Mouse (Mus musculus): ENCODE results near the gene Cald1. TPM values are rescaled to one million over a fixed set of nuclear protein-coding genes. Genes with fewer than 3 reads are reported as not detected.

The Cald1 gene
- polyA plus RNA-seq, 1 experiment from 2014 or later: 155 TPM

GRCm38 (mm10) chr6:34805582-34805981 is 207.3 kb downstream of the Cald1 start:
- DNase-seq (ENCODE audit: low spot score) (no peak), ATAC-seq (ENCODE audit: insufficient number of reproducible peaks, low FRiP score, low TSS enrichment, low read depth) (no peak)
- H3K9ac ChIP-seq (ENCODE audit: low read length): no peak overlapping the region
- H3K9me3 ChIP-seq (ENCODE audit: control insufficient read depth, low read length): no peaks in the 10 kb centered on the region
- H3K4me2 ChIP-seq (ENCODE audit: low read depth, severe bottlenecking): no peak overlapping the region
- no peaks in the 10 kb centered on the region for H3K4me1 ChIP-seq (ENCODE audit: control insufficient read depth, insufficient read depth, low read length)
- no peaks in the 10 kb centered on the region for H3K27me3 ChIP-seq (ENCODE audit: control insufficient read depth, insufficient read depth, low read length)
- H3K36me3 ChIP-seq (ENCODE audit: control insufficient read depth, insufficient read depth, low read length): no peaks in the 10 kb centered on the region
- H3K27ac ChIP-seq (replicated peaks; ENCODE audit: low read depth, low read length): no peak overlapping the region
- 89% methylated on average over 2 of the region's 2 CpGs for WGBS
- H3K4me3 ChIP-seq (ENCODE audit: low read depth, low read length): no peak overlapping the region

- H3K36me3 ChIP-seq (ENCODE audit: control insufficient read depth, insufficient read depth, low read length): no peaks in the 10 kb centered on the region
- 93% methylated on average over 4 of the region's 4 CpGs for WGBS
- ATAC-seq (ENCODE audit: insufficient number of reproducible peaks, low FRiP score, low TSS enrichment, low read depth): no peak
These were observed 212.4 kb downstream of the Cald1 start for GRCm38 (mm10) chr6:34810651-34811050.

DNA sequence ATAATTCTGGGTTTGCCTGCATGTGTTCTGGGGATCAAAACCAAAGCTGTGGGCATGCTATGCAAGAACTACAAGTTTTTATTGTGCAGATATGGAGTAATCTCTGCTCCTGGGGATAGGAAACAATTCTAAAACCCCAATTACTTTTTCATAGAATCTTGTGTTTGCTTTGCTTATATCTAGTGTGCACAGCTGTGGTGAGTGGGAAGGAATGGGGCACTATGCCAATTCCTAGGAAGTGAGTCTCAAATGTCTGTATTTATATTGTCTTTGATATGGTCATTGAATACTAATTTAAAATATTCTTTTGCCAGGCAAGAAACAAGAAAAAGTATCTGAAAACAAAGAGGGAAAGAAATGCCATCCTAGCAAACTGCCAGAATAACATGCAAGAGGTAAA is 226.1 kb downstream of the Cald1 start:
- Histone ChIP-seq H3K4me1 (ENCODE audit: control insufficient read depth, insufficient read depth, low read length) (no peaks in the 10 kb centered on the region), H3K4me2 (ENCODE audit: low read depth, severe bottlenecking) (no peak overlapping the region), H3K9ac (ENCODE audit: low read length) (no peak overlapping the region), H3K4me3 (ENCODE audit: low read depth, low read length) (no peak overlapping the region), H3K9me3 (ENCODE audit: control insufficient read depth, low read length) (no peaks in the 10 kb centered on the region), H3K27ac (replicated peaks; ENCODE audit: low read depth, low read length) (no peak overlapping the region), H3K36me3 (ENCODE audit: control insufficient read depth, insufficient read depth, low read length) (no peaks in the 10 kb centered on the region), H3K27me3 (ENCODE audit: control insufficient read depth, insufficient read depth, low read length) (no peaks in the 10 kb centered on the region)
- no peak for ATAC-seq (ENCODE audit: insufficient number of reproducible peaks, low FRiP score, low TSS enrichment, low read depth)
- DNase-seq (ENCODE audit: low spot score): no peak

More at GRCm38 (mm10) chr6:34810651-34811050, 212.4 kb downstream of the Cald1 start:
- no peaks in the 10 kb centered on the region for H3K4me1 ChIP-seq (ENCODE audit: control insufficient read depth, insufficient read depth, low read length)
- H3K4me3 ChIP-seq (ENCODE audit: low read depth, low read length): no peak overlapping the region
- no peaks in the 10 kb centered on the region for H3K9me3 ChIP-seq (ENCODE audit: control insufficient read depth, low read length)
- no peaks in the 10 kb centered on the region for H3K27me3 ChIP-seq (ENCODE audit: control insufficient read depth, insufficient read depth, low read length)
- H3K27ac ChIP-seq (replicated peaks; ENCODE audit: low read depth, low read length): no peak overlapping the region
- DNase-seq (ENCODE audit: low spot score): no peak
- no peak overlapping the region for H3K9ac ChIP-seq (ENCODE audit: low read length)
- no peak overlapping the region for H3K4me2 ChIP-seq (ENCODE audit: low read depth, severe bottlenecking)

Other genes with a start within 250 kb of the Cald1 start
- 9.0 and 11.1 TPM in 2 replicates for gene Akr1b8, start 244.4 kb upstream of the Cald1 start, polyA plus RNA-seq (2014; fragmentation: Nextera tagmentation; extraction: Ambion mirVana)
- 17.7 and 18.6 TPM in 2 replicates for gene Akr1b10, start 214.3 kb upstream of the Cald1 start, polyA plus RNA-seq (2014; fragmentation: Nextera tagmentation; extraction: Ambion mirVana)
- 0.15 and 0.20 TPM in 2 replicates for gene Akr1b7, start 186.2 kb upstream of the Cald1 start, polyA plus RNA-seq (2014; fragmentation: Nextera tagmentation; extraction: Ambion mirVana)
- gene Bpgm, start 122.3 kb upstream of the Cald1 start, polyA plus RNA-seq (2014; fragmentation: Nextera tagmentation; extraction: Ambion mirVana): 47.3 and 48.1 TPM in 2 replicates
- gene Agbl3, start 181.9 kb downstream of the Cald1 start, polyA plus RNA-seq (2014; fragmentation: Nextera tagmentation; extraction: Ambion mirVana): 5.6 and 6.1 TPM in 2 replicates